Comparison of ENCODE assay signal across 28 mouse cellular contexts in the genomic region with DNA sequence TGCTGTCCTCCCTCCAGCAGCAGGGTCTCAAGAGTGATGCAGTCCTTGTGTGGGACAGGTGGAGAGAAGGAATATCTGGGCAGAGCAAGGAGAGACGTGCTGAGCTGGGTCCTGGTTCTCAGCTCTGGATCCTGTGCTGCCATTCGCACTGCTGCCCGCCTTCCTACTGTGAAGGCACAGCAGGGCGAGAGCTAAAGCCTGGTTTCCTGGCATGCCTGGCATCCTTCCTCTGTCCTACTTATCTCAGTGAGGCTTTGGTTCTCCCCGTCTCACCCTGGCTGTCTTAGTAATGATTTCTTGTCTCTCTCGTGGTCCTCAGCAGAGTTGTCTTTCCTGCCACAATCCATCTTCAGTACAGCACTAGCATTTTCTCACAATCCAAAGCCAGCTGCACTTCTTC. TPM values are rescaled to one million over a fixed set of nuclear protein-coding genes. Genes with fewer than 3 reads are reported as not detected.
"Had no signal": no experiment of that assay in that cellular context is flagged by ENCODE, and none has a peak within 500 bp of the region (broad histone marks: within the 10 kb centered on the region; RNA-seq: fewer than 3 reads in every experiment).

No protein-coding gene starts in this region.

- DNase-seq: kidney, adult 2 months; kidney, postnatal 25 days; layer of hippocampus, postnatal 36 days; liver, embryonic 13.5 days; lung, adult 2 months; right cerebral cortex, adult 18-20 months; right cerebral cortex, postnatal 14 days; right cerebral cortex, postnatal 4 days; spleen, adult 18-20 months; thymus, adult 2 months; thymus, postnatal 25 days had no signal

- H3K27ac ChIP-seq: kidney, postnatal 0 days; left cerebral cortex, adult 2 months; liver, embryonic 13.5 days; midbrain, embryonic 12.5 days; midbrain, embryonic 15.5 days; neural tube, embryonic 12.5 days; neural tube, embryonic 15.5 days; stomach, embryonic 15.5 days had no signal

- ATAC-seq: lung, postnatal 0 days; midbrain, embryonic 15.5 days had no signal

- H3K4me1 ChIP-seq: liver, embryonic 13.5 days; midbrain, embryonic 12.5 days; midbrain, embryonic 15.5 days; neural tube, embryonic 12.5 days; neural tube, embryonic 15.5 days; stomach, embryonic 15.5 days had no signal

- H3K27me3 ChIP-seq: liver, embryonic 13.5 days; midbrain, embryonic 12.5 days; midbrain, embryonic 15.5 days; neural tube, embryonic 12.5 days; neural tube, embryonic 15.5 days; stomach, embryonic 15.5 days had no signal

- H3K4me2 ChIP-seq: liver, embryonic 13.5 days; midbrain, embryonic 12.5 days; midbrain, embryonic 15.5 days; neural tube, embryonic 12.5 days; neural tube, embryonic 15.5 days; stomach, embryonic 15.5 days had no signal

- H3K36me3 ChIP-seq: liver, embryonic 13.5 days; midbrain, embryonic 12.5 days; midbrain, embryonic 15.5 days; neural tube, embryonic 12.5 days; neural tube, embryonic 15.5 days; stomach, embryonic 15.5 days had no signal

- H3K9me3 ChIP-seq: liver, embryonic 13.5 days; midbrain, embryonic 12.5 days; midbrain, embryonic 15.5 days; neural tube, embryonic 12.5 days; neural tube, embryonic 15.5 days; stomach, embryonic 15.5 days had no signal

- H3K9ac ChIP-seq: liver, embryonic 13.5 days; midbrain, embryonic 12.5 days; midbrain, embryonic 15.5 days; neural tube, embryonic 12.5 days; neural tube, embryonic 15.5 days; stomach, embryonic 15.5 days had no signal

- H3K4me3 ChIP-seq: left cerebral cortex, adult 2 months; liver, embryonic 13.5 days; midbrain, embryonic 12.5 days; midbrain, embryonic 15.5 days; neural tube, embryonic 12.5 days; neural tube, embryonic 15.5 days; stomach, embryonic 15.5 days had no signal

RNA-seq across cellular contexts. Expression of gene Mmp7, which starts 2.1 kb away (rescaled TPM):
- total RNA-seq: layer of hippocampus, adult 8-10 months; layer of hippocampus, postnatal 10 days; layer of hippocampus, postnatal 36 days; left cerebral cortex, adult 2 months; left cerebral cortex, postnatal 10 days; left cerebral cortex, postnatal 36 days had no signal
- polyA plus RNA-seq: kidney, adult 2 months; kidney, embryonic 14.5 days; limb, embryonic 11.5 days; limb, embryonic 14.5 days; liver, adult 2 months; liver, embryonic 13.5 days; liver, embryonic 16.5 days; lung, adult 2 months; lung, postnatal 0 days; midbrain, embryonic 12.5 days; midbrain, embryonic 15.5 days; neural tube, embryonic 12.5 days; neural tube, embryonic 15.5 days had no signal
